Mouse (Mus musculus) cerebellum, adult 9-10 months (tissue): ENCODE measurements around the gene Scn1b.
A peak's percentile ranks its signal among the peaks of the same experiment; 100 is the strongest.

Experiments
- DNase-seq: peaks from one replicate; pipeline ENCODE4 v3.0.0; 2022

The Scn1b gene

GRCm38 (mm10) chr7:31115182-31115581 lies 11.6 kb downstream of the Scn1b start, which contains the start of gene Hpn:
Gene Hpn, minus strand, starts transcription at chr7:31115290.
- DNase-seq, result no peak

- no peak for DNase-seq
Measured at GRCm38 (mm10) chr7:31114646-31115045, 12.2 kb downstream of the Scn1b start.

- DNase-seq, result peak; percentile 29
Measured at GRCm38 (mm10) chr7:31113800-31114199, 13.0 kb downstream of the Scn1b start.

- DNase-seq, result peak; percentile 36
Measured at GRCm38 (mm10) chr7:31112036-31112435, 14.8 kb downstream of the Scn1b start.

- no peak for DNase-seq
Measured at GRCm38 (mm10) chr7:31110861-31111385, 15.9 kb downstream of the Scn1b start.

GRCm38 (mm10) chr7:31109796-31110195 lies 17.0 kb downstream of the Scn1b start:
- DNase-seq, result peak; percentile 33

- DNase-seq, result peak; percentile 83
Measured at GRCm38 (mm10) chr7:31109091-31109490, 17.7 kb downstream of the Scn1b start.

- DNase-seq, result peak; percentile 32
Measured at GRCm38 (mm10) chr7:31107781-31108180, 19.0 kb downstream of the Scn1b start.

GRCm38 (mm10) chr7:31106166-31106565 lies 20.6 kb downstream of the Scn1b start:
- no peak for DNase-seq

GRCm38 (mm10) chr7:31105061-31105768 lies 21.6 kb downstream of the Scn1b start:
- DNase-seq, result peak; percentile 75

- DNase-seq, result no peak
Measured at GRCm38 (mm10) chr7:31100786-31101185, 26.0 kb downstream of the Scn1b start.

- DNase-seq, result no peak
Measured at GRCm38 (mm10) chr7:31099612-31099982, 27.2 kb downstream of the Scn1b start.

- no peak for DNase-seq
Measured at GRCm38 (mm10) chr7:31098697-31099611, 27.8 kb downstream of the Scn1b start.

- DNase-seq, result peak; percentile 89
Measured at GRCm38 (mm10) chr7:31097583-31098248, 29.1 kb downstream of the Scn1b start.

GRCm38 (mm10) chr7:31096892-31097564 lies 29.8 kb downstream of the Scn1b start:
- DNase-seq, result no peak

GRCm38 (mm10) chr7:31094774-31095501 lies 31.9 kb downstream of the Scn1b start:
- no peak for DNase-seq

- no peak for DNase-seq
Measured at GRCm38 (mm10) chr7:31089721-31090120, 37.1 kb downstream of the Scn1b start.

GRCm38 (mm10) chr7:31088206-31088605 lies 38.6 kb downstream of the Scn1b start:
- no peak for DNase-seq

- DNase-seq, result no peak
Measured at GRCm38 (mm10) chr7:31087262-31087661, 39.5 kb downstream of the Scn1b start.

GRCm38 (mm10) chr7:31086175-31086755 lies 40.5 kb downstream of the Scn1b start:
- DNase-seq, result no peak

GRCm38 (mm10) chr7:31085171-31085570 lies 41.6 kb downstream of the Scn1b start:
- DNase-seq, result no peak
